Mouse (Mus musculus) CH12.LX (cell line): ENCODE results near the gene Babam2. TPM values are rescaled to one million over a fixed set of nuclear protein-coding genes. Genes with fewer than 3 reads are reported as not detected.

ENCODE experiments used
- DNase-seq: peaks from one replicate; pipeline ENCODE4 v3.0.0-alpha.2; 2013; ENCODE audit errors: extremely low read depth
- H3K27ac ChIP-seq: 2 replicates; pipeline ENCODE4 v1.5.1; 2012; ENCODE audit warnings: low read depth, mild to moderate bottlenecking, control low read depth, moderate library complexity; ENCODE audit not compliant: insufficient read depth
- H3K27me3 ChIP-seq: replicated peaks from 2 replicates; pipeline ENCODE3; 2012; ENCODE audit warnings: inconsistent platforms
- H3K36me3 ChIP-seq, 2 experiments: replicated peaks in 1 of 2; 2 replicates each; pipeline versions ENCODE3 to v1.6.1; 2012; ENCODE audit warnings: inconsistent platforms in 1 of 2, low read length in 1 of 2, mild to moderate bottlenecking in 1 of 2, mixed read lengths in 1 of 2, moderate library complexity in 1 of 2; ENCODE audit not compliant: control insufficient read depth in 1 of 2, insufficient read depth in 1 of 2
- H3K4me1 ChIP-seq, 2 experiments: 2 replicates each; pipeline ENCODE4 v1.6.1; 2012; ENCODE audit warnings: inconsistent platforms in 1 of 2, moderate library complexity in 1 of 2; ENCODE audit not compliant: insufficient read depth in 2 of 2, control insufficient read depth in 1 of 2
- H3K4me2 ChIP-seq: 2 replicates; pipeline ENCODE4 v1.6.1; 2012; ENCODE audit warnings: low read depth, mild to moderate bottlenecking, control low read depth; ENCODE audit not compliant: poor library complexity, insufficient read depth, severe bottlenecking
- H3K4me3 ChIP-seq, 3 experiments: fragments of 150-350 bp in 1 of 3; sonication (generic) in 1 of 3; replicated peaks in 1 of 3; 2 replicates each; pipeline versions ENCODE3 to v1.5.1; 2011 to 2012; ENCODE audit warnings: low read depth in 2 of 3, low read length in 2 of 3, mild to moderate bottlenecking in 2 of 3, moderate library complexity in 2 of 3, control low read depth in 1 of 3, improper control_type of control experiment in 1 of 3, inconsistent platforms in 1 of 3, mixed read lengths in 1 of 3; ENCODE audit not compliant: poor library complexity in 1 of 3
- H3K79me2 ChIP-seq: replicated peaks from 2 replicates; pipeline ENCODE4 v1.6.1; 2012; ENCODE audit warnings: mild to moderate bottlenecking, moderate library complexity; ENCODE audit not compliant: control insufficient read depth, poor library complexity, insufficient read depth, severe bottlenecking; ENCODE audit errors: extremely low read depth
- H3K9ac ChIP-seq: 2 replicates; pipeline ENCODE4 v1.6.1; 2012; ENCODE audit warnings: low read depth, mild to moderate bottlenecking, control low read depth, moderate library complexity; ENCODE audit not compliant: insufficient read depth
- H3K9me3 ChIP-seq: replicated peaks from 2 replicates; pipeline ENCODE3; 2012; ENCODE audit warnings: low read length, inconsistent platforms, mixed read lengths
- BHLHE40 ChIP-seq: IDR thresholded peaks from 2 replicates; pipeline ENCODE4 v1.6.1; 2011; ENCODE audit warnings: mild to moderate bottlenecking, low read depth, low read length, improper control_type of control experiment
- CTCF ChIP-seq, 2 experiments: IDR thresholded peaks in 1 of 2; conservative IDR thresholded peaks in 1 of 2; 2 replicates each; pipeline ENCODE4 v1.5.1; 2011 to 2012; ENCODE audit warnings: low read depth in 2 of 2, low read length in 2 of 2, improper control_type of control experiment in 1 of 2, inconsistent platforms in 1 of 2, mild to moderate bottlenecking in 1 of 2, moderate library complexity in 1 of 2
- E2F4 ChIP-seq: IDR thresholded peaks from 2 replicates; pipeline ENCODE4 v1.6.1; 2011; ENCODE audit warnings: low read depth, low read length, improper control_type of control experiment; ENCODE audit not compliant: insufficient replicate concordance
- ELF1 ChIP-seq: IDR thresholded peaks from 2 replicates; pipeline ENCODE4 v1.6.1; 2014; ENCODE audit warnings: low read depth, mild to moderate bottlenecking, inconsistent platforms, low read length, improper control_type of control experiment
- ETS1 ChIP-seq: conservative IDR thresholded peaks from 2 replicates; pipeline ENCODE4 v1.6.1; 2012; ENCODE audit warnings: low read depth, mild to moderate bottlenecking, inconsistent platforms, low read length, improper control_type of control experiment, moderate library complexity
- HCFC1 ChIP-seq: IDR thresholded peaks from 2 replicates; pipeline ENCODE4 v1.6.1; 2012; ENCODE audit warnings: low read depth, mild to moderate bottlenecking, inconsistent platforms, low read length, improper control_type of control experiment
- IRF4 ChIP-seq: IDR thresholded peaks from 2 replicates; pipeline ENCODE4 v1.6.1; 2014; ENCODE audit warnings: low read depth, mild to moderate bottlenecking, inconsistent platforms, low read length, improper control_type of control experiment
- JUND ChIP-seq: conservative IDR thresholded peaks from 2 replicates; pipeline ENCODE4 v1.6.1; 2011; ENCODE audit warnings: low read depth, low read length, improper control_type of control experiment
- KAT2A ChIP-seq: IDR thresholded peaks from 2 replicates; pipeline ENCODE4 v1.6.1; 2012; ENCODE audit warnings: low read length, improper control_type of control experiment, inconsistent platforms; ENCODE audit not compliant: insufficient replicate concordance
- MAX ChIP-seq: IDR thresholded peaks from 2 replicates; pipeline ENCODE4 v1.6.1; 2011; ENCODE audit warnings: low read length, improper control_type of control experiment
- MAZ ChIP-seq: IDR thresholded peaks from 2 replicates; pipeline ENCODE4 v1.6.1; 2012; ENCODE audit warnings: low read depth, mild to moderate bottlenecking, inconsistent platforms, low read length, improper control_type of control experiment, moderate library complexity
- MEF2A ChIP-seq: IDR thresholded peaks from 2 replicates; pipeline ENCODE4 v1.6.1; 2014; ENCODE audit warnings: low read depth, mild to moderate bottlenecking, inconsistent platforms, low read length, improper control_type of control experiment, borderline replicate concordance
- MXI1 ChIP-seq: IDR thresholded peaks from 2 replicates; pipeline ENCODE4 v1.6.1; 2011; ENCODE audit warnings: mild to moderate bottlenecking, low read depth, low read length, improper control_type of control experiment
- MYC ChIP-seq: IDR thresholded peaks from 2 replicates; pipeline ENCODE4 v1.6.1; 2011; ENCODE audit warnings: low read depth, mild to moderate bottlenecking, improper control_type of control experiment, low read length
- NRF1 ChIP-seq: IDR thresholded peaks from 2 replicates; pipeline ENCODE4 v1.6.1; 2014; ENCODE audit warnings: low read depth, mild to moderate bottlenecking, inconsistent platforms, low read length, improper control_type of control experiment, moderate library complexity
- POLR2AphosphoS2 ChIP-seq: IDR thresholded peaks from 2 replicates; pipeline ENCODE4 v1.6.1; 2011; ENCODE audit warnings: low read depth, low read length, improper control_type of control experiment
- RCOR1 ChIP-seq: conservative IDR thresholded peaks from 2 replicates; pipeline ENCODE4 v1.6.1; 2012; ENCODE audit warnings: low read depth, mild to moderate bottlenecking, inconsistent platforms, low read length, improper control_type of control experiment
- SMC3 ChIP-seq: IDR thresholded peaks from 2 replicates; pipeline ENCODE4 v1.6.1; 2011; ENCODE audit warnings: low read depth, low read length, improper control_type of control experiment
- TBP ChIP-seq: conservative IDR thresholded peaks from 2 replicates; pipeline ENCODE4 v1.6.1; 2011; ENCODE audit warnings: low read depth, low read length, improper control_type of control experiment
- TCF12 ChIP-seq: IDR thresholded peaks from 2 replicates; pipeline ENCODE4 v1.6.1; 2014; ENCODE audit warnings: low read depth, mild to moderate bottlenecking, inconsistent platforms, low read length, improper control_type of control experiment
- UBTF ChIP-seq: IDR thresholded peaks from 2 replicates; pipeline ENCODE4 v1.6.1; 2012; ENCODE audit warnings: low read depth, mild to moderate bottlenecking, inconsistent platforms, low read length, improper control_type of control experiment, moderate library complexity
- USF2 ChIP-seq: conservative IDR thresholded peaks from 2 replicates; pipeline ENCODE4 v1.6.1; 2011; ENCODE audit warnings: low read depth, low read length, improper control_type of control experiment
- ZC3H11A ChIP-seq: IDR thresholded peaks from 2 replicates; pipeline ENCODE4 v1.6.1; 2012; ENCODE audit warnings: low read depth, mild to moderate bottlenecking, inconsistent platforms, low read length, improper control_type of control experiment
- ZMIZ1 ChIP-seq: IDR thresholded peaks from 2 replicates; pipeline ENCODE4 v1.6.1; 2012; ENCODE audit warnings: low read depth, mild to moderate bottlenecking, inconsistent platforms, low read length, improper control_type of control experiment
- ZNF384 ChIP-seq: IDR thresholded peaks from 2 replicates; pipeline ENCODE4 v1.6.1; 2012; ENCODE audit warnings: low read depth, low read length, improper control_type of control experiment, inconsistent platforms
- dilution Hi-C: fragments of 300-500 bp; cut with MboI; formaldehyde crosslinking; loops from 2 replicates; pipeline ENCODE4 v1.14.3; 2020; ENCODE audit warnings: low sequenced_read_pairs; ENCODE audit not compliant: extremely low pct_unique_long_range_greater_than_20kb, extremely low pct_ligation_motif_present
- in situ Hi-C: fragments of 300-500 bp; cut with MboI; formaldehyde crosslinking; loops from 3 replicates; pipeline ENCODE4 v1.14.3; 2019; ENCODE audit warnings: low sequenced_read_pairs, low pct_ligation_motif_present, low pct_unique_long_range_greater_than_20kb, mixed read lengths
- polyA plus RNA-seq: library from polyadenylated mRNA; unstranded; fragments of >175 nt; gene quantifications from 2 replicates; pipeline ENCODE4 v1.2.1, GENCODE M21; 2012; ENCODE audit warnings: low read depth; ENCODE audit not compliant: insufficient read length
- total RNA-seq, 2 experiments: library from RNA; depleted of rRNA; stranded (reverse); fragments of 300-350 nt in 1 of 2; fragments of >200 nt in 1 of 2; gene quantifications; 2 replicates each; pipeline ENCODE4 v1.2.3; 2012 to 2014

Gene Babam2
- total and polyA plus RNA-seq, 3 experiments = 38.2 to 78.0 (median 39.8) TPM

GRCm38 (mm10) chr5:31704971-31705370, 7.5 kb downstream of the Babam2 start:
- Histone ChIP-seq H3K4me2 (no peak overlapping the region), H3K27ac (no peak overlapping the region), H3K9me3 (no peaks in the 10 kb centered on the region), H3K27me3 (no peaks in the 10 kb centered on the region), H3K4me1 (peaks cover 0 to 8% of the 10 kb centered on the region in 2 experiments; a peak in 2 of 4 replicates), H3K4me3 (no peak overlapping the region), H3K9ac (no peak overlapping the region), H3K79me2 (no peaks in the 10 kb centered on the region), H3K36me3 (peaks cover 17 to 59% of the 10 kb centered on the region in 2 experiments)
- dilution Hi-C loops = no loop called here
- DNase-seq = no peak
- in situ Hi-C loops = no loop called here
- TF ChIP-seq MAZ (no peak), TBP (no peak), RCOR1 (no peak), ZC3H11A (no peak), E2F4 (no peak), NRF1 (no peak), IRF4 (no peak), SMC3 (no peak), MAX (no peak), POLR2AphosphoS2 (no peak), HCFC1 (no peak), ZNF384 (no peak), CTCF (conservative IDR thresholded peaks at IDR 0.05 in 1 of 2, IDR thresholded peaks at IDR 0.05 in 1 of 2; ENCODE audit: low read depth in 2 of 2, low read length in 2 of 2) (no peak), MEF2A (no peak)

- TF ChIP-seq MAX (no peak), NRF1 (no peak), UBTF (no peak), JUND (no peak), ELF1 (no peak), ZC3H11A (no peak), USF2 (no peak), BHLHE40 (no peak), MYC (no peak), POLR2AphosphoS2 (no peak), ZMIZ1 (no peak), KAT2A (no peak), MXI1 (no peak), IRF4 (no peak), TCF12 (no peak), ETS1 (no peak), CTCF (conservative IDR thresholded peaks at IDR 0.05 in 1 of 2, IDR thresholded peaks at IDR 0.05 in 1 of 2; ENCODE audit: low read depth in 2 of 2, low read length in 2 of 2) (no peak)
- Histone ChIP-seq H3K9me3 (no peaks in the 10 kb centered on the region), H3K4me1 (no peaks in the 10 kb centered on the region; a peak in 1 of 4 replicates), H3K36me3 (peaks cover 16 to 65% of the 10 kb centered on the region in 2 experiments), H3K4me3 (no peak overlapping the region), H3K79me2 (no peaks in the 10 kb centered on the region), H3K9ac (no peak overlapping the region), H3K27ac (no peak overlapping the region), H3K27me3 (no peaks in the 10 kb centered on the region), H3K4me2 (no peak overlapping the region)
- no peak for DNase-seq
- dilution Hi-C loops (no loop called here), in situ Hi-C loops (no loop called here)
Measured at GRCm38 (mm10) chr5:31706826-31707225, 9.3 kb downstream of the Babam2 start.
